Mouse (Mus musculus) thymus, adult 2 months (tissue): ENCODE data around the gene Gatad2b.

Source experiments
- CTCF ChIP-seq: fragments of 200-500 bp; IDR thresholded peaks from 2 replicates; pipeline ENCODE4 v1.5.1; 2012; ENCODE audit warnings: mild to moderate bottlenecking, control low read depth, low read length, moderate library complexity, borderline replicate concordance; ENCODE audit not compliant: control insufficient read depth, poor library complexity, insufficient read depth; ENCODE audit errors: extremely low read depth
- POLR2A ChIP-seq: fragments of 200-500 bp; IDR thresholded peaks from 2 replicates; pipeline ENCODE4 v1.6.1; 2012; ENCODE audit warnings: mild to moderate bottlenecking, low read length, control low read depth, moderate library complexity; ENCODE audit not compliant: control insufficient read depth, poor library complexity, insufficient read depth; ENCODE audit errors: extremely low read depth

- TF ChIP-seq CTCF (no peak), POLR2A (no peak)
These were observed 25.8 kb upstream of the Gatad2b start for GRCm38 (mm10) chr3:90266901-90267775.
